Mouse (Mus musculus) bone marrow macrophage, adult 2 months (primary cell): ENCODE data around the gene Olfr686. TPM values are rescaled to one million over a fixed set of nuclear protein-coding genes. Genes with fewer than 3 reads are reported as not detected.

Experiments used
- H3K27ac ChIP-seq: 2 replicates; pipeline ENCODE4 v1.5.1; 2012; ENCODE audit warnings: low read depth, low read length; ENCODE audit not compliant: insufficient read depth
- H3K4me1 ChIP-seq: 2 replicates; pipeline ENCODE4 v1.6.1; 2012; ENCODE audit warnings: low read length; ENCODE audit not compliant: control insufficient read depth, insufficient read depth
- H3K4me3 ChIP-seq: 2 replicates; pipeline ENCODE4 v1.5.1; 2012; ENCODE audit warnings: mild to moderate bottlenecking, low read length, moderate library complexity; ENCODE audit not compliant: insufficient read depth
- CTCF ChIP-seq: IDR thresholded peaks from 2 replicates; pipeline ENCODE4 v1.5.1; 2012; ENCODE audit warnings: low read depth, mild to moderate bottlenecking, low read length, moderate library complexity
- POLR2A ChIP-seq: IDR thresholded peaks from 2 replicates; pipeline ENCODE4 v1.6.1; 2012; ENCODE audit warnings: mild to moderate bottlenecking, low read depth, low read length, borderline replicate concordance
- polyA plus RNA-seq: library from polyadenylated mRNA; stranded (reverse); fragments of >200 nt; gene quantifications from 2 replicates; pipeline ENCODE4 v1.2.4, GENCODE M21; 2012; ENCODE audit not compliant: missing spikeins, insufficient read depth, insufficient read length

Gene Olfr686
- polyA plus RNA-seq, 1 experiment = not detected

- H3K27ac ChIP-seq = no peak overlapping the region
- H3K4me1 ChIP-seq = no peaks in the 10 kb centered on the region
- no peak overlapping the region for H3K4me3 ChIP-seq
- TF ChIP-seq CTCF = no peak
- no peak for TF ChIP-seq POLR2A
Measured at GRCm38 (mm10) chr7:105170773-105171172, 36.5 kb downstream of the Olfr686 start.

- TF ChIP-seq CTCF (no peak), POLR2A (no peak)
- no peak within 1 kb of the TSS for H3K4me3 ChIP-seq
Measured at GRCm38 (mm10) chr7:105163553-105163952, 43.7 kb downstream of the Olfr686 start, which contains the start of gene Olfr684. TSS of gene Olfr684 (minus strand) at chr7:105163653.

More at GRCm38 (mm10) chr7:105163553-105163952, 43.7 kb downstream of the Olfr686 start, which contains the start of gene Olfr684:
- no peak within 1 kb of the TSS for H3K27ac ChIP-seq
- no peaks in the 10 kb centered on the region for H3K4me1 ChIP-seq

Other genes starting within 250 kb of the Olfr686 start
- not detected in 2 replicates for gene Olfr670, start 244.9 kb downstream of the Olfr686 start, polyA plus RNA-seq
- not detected in 2 replicates for gene Olfr671, start 228.4 kb downstream of the Olfr686 start, polyA plus RNA-seq
- not detected in 2 replicates for gene Olfr672, start 205.5 kb downstream of the Olfr686 start, polyA plus RNA-seq
- gene Olfr675, start 179.0 kb downstream of the Olfr686 start, polyA plus RNA-seq = not detected in 2 replicates
- not detected in 2 replicates for gene Olfr676, start 174.8 kb downstream of the Olfr686 start, polyA plus RNA-seq
- gene Olfr677, start 156.1 kb downstream of the Olfr686 start, polyA plus RNA-seq = not detected in 2 replicates
- gene Olfr678, start 143.0 kb downstream of the Olfr686 start, polyA plus RNA-seq = not detected in 2 replicates
- gene Olfr679, start 126.3 kb downstream of the Olfr686 start, polyA plus RNA-seq = not detected in 2 replicates
- gene Olfr680-ps1, start 114.7 kb downstream of the Olfr686 start, polyA plus RNA-seq = not detected in 2 replicates
- gene Olfr681, start 90.6 kb downstream of the Olfr686 start, polyA plus RNA-seq = not detected in 2 replicates
- not detected in 2 replicates for gene Olfr683, start 60.5 kb downstream of the Olfr686 start, polyA plus RNA-seq
- not detected in 2 replicates for gene Olfr684, start 43.8 kb downstream of the Olfr686 start, polyA plus RNA-seq
- gene Olfr685, start 21.5 kb downstream of the Olfr686 start, polyA plus RNA-seq = not detected in 2 replicates
- gene Olfr688, start 80.6 kb upstream of the Olfr686 start, polyA plus RNA-seq = not detected in 2 replicates
- not detected in 2 replicates for gene Olfr689, start 103.7 kb upstream of the Olfr686 start, polyA plus RNA-seq
- gene Olfr690, start 126.6 kb upstream of the Olfr686 start, polyA plus RNA-seq = not detected in 2 replicates
- not detected in 2 replicates for gene Olfr691, start 134.8 kb upstream of the Olfr686 start, polyA plus RNA-seq
- gene Olfr692, start 160.7 kb upstream of the Olfr686 start, polyA plus RNA-seq = not detected in 2 replicates
- not detected in 2 replicates for gene Gm5901, start 167.6 kb upstream of the Olfr686 start, polyA plus RNA-seq
- 29.1 and 39.3 TPM in 2 replicates for gene Fam160a2, start 192.6 kb upstream of the Olfr686 start, polyA plus RNA-seq
- not detected in 2 replicates for gene Cnga4, start 197.1 kb upstream of the Olfr686 start, polyA plus RNA-seq
- not detected in 2 replicates for gene Cckbr, start 218.2 kb upstream of the Olfr686 start, polyA plus RNA-seq